Mouse (Mus musculus) liver, embryonic 14.5 days (tissue): Measurements from ENCODE around the gene Arhgap44.

Experiments
- CTCF ChIP-seq: IDR thresholded peaks from 2 replicates; pipeline ENCODE4 v1.5.1; 2016; ENCODE audit warnings: antibody characterized with exemption, low read depth, control low read depth
- EP300 ChIP-seq: IDR thresholded peaks from 2 replicates; pipeline ENCODE4 v1.6.1; 2016; ENCODE audit warnings: antibody characterized with exemption, low read depth

- TF ChIP-seq CTCF = no peak
- TF ChIP-seq EP300 = no peak
Observed at GRCm38 (mm10) chr11:65049090-65049489, 113.7 kb downstream of the Arhgap44 start.
